Mouse (Mus musculus) embryo, embryonic 10.5 days (tissue): Measurements from ENCODE around the gene Cox4i1.

Experiments used
- DNase-seq: peaks from one replicate; pipeline ENCODE4 v3.0.0-alpha.2; 2015; ENCODE audit warnings: low spot score

Gene Cox4i1

GRCm38 (mm10) chr8:120696401-120697153 is 28.6 kb downstream of the Cox4i1 start:
- DNase-seq: no peak

DNA sequence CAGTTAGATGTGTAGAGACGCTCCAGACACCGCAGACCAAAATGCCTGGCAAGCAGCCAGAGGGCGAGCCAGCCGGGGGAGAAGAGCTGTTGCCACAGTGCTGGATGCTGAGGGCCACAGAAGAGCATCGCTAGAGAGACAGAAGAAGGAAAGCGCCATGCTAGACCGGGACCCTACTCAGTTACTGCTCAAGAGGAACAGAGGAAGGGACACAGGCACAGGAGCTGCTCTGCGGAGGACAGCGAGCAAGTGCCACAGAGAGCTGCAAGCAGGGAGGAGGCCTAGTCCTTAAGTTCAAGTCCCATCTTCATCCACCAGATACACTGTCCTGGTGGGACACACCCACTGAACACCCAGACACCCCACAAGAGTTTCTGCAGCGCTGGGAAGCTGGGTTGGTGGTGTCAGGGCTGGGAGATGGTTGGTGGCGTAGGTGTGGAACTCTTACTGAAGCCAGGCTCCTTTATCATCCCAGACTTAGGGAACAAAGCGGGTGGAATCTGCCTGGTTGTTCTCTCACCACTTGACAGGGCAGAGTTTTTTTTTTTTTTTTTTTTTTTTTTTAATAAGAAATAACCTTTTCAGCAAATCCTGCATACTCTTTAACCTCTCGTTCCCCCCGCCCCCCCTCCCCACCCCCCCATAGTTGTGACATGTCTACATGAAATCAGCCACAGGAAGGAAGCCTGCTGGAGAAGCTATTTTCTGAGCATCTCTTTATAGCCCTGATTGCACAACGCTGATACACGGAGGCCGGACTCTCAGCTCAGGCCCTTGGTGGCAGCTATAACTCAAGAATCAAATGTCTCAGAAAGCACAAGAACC is 29.3 kb downstream of the Cox4i1 start:
- DNase-seq: no peak

- no peak for DNase-seq
Observed at GRCm38 (mm10) chr8:120697979-120698272, 29.9 kb downstream of the Cox4i1 start.

DNA sequence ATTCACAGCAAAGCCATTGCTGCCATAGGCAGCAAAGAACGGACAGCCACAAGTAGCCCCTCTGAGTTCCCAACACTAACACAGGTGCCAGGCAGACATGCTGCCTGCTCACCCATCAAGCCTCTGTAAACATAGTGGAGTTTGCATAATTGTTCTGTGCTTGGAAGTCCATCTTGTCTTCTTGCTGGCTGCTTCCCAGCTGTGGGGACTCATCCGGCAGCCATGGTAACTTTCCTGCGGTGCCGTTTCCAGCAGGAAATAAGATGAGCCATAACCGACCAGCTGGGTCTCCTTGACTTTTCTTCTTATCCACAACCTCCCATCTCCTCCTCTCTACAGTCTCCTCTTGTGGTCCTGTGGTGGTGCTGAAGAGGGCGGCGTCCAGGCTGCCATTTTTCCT is 30.4 kb downstream of the Cox4i1 start:
- DNase-seq: no peak

GRCm38 (mm10) chr8:120699079-120699478 is 31.1 kb downstream of the Cox4i1 start:
- DNase-seq: no peak

GRCm38 (mm10) chr8:120699565-120699964 is 31.5 kb downstream of the Cox4i1 start:
- DNase-seq: no peak

DNA sequence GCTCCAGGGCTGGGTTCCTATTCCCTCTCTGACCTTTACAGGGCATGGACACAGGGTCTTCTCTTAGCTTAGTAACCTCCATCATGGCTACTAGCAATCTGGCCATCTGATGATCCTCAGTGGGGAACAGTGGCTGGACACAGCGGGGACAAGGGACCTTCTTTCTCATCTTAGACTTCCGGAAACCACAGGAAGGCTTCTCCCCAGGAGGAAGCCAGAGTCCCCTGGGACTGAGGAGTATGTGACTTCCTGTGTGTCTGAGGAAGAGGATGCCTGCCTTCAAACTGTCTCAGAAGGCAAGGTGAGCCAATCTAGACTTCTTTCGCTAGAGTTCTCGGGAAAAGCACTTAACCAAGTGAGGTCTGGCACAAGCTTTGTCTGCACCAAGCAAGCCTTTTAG is 32.0 kb downstream of the Cox4i1 start:
- DNase-seq: no peak

DNA sequence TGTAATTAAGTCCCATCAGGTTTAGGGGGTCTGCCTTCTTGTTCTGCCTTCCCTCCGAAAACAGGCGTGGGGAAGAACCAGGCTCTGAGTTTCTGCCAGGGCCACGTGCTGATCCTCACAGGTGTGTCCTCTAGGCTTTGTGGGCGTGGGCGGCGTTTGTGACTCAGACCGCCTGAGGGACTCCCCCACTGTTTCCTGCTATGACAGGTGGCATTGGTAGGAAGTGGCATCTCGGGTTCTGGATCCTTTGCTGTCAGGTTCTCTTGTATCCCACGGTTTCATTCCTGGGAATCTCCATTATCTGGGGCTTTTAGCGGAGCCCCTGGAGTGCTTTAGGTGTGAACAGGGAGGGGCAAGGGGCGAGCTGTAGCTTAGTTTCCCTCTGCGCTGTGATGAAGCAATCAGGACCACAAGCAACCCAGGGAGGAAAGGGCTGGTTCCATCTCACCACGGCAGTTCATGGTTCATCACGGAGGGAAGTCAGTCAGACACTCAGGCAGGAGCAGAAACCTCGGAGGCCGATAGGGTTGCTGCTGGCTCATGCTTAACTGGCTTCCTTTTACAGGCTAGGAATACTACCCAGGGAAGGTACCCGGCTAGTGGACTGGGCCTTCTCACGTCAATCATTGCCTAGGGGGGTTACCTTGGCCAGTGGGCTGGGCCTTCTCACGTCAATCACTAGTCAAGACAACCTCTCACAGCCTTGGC is 33.9 kb downstream of the Cox4i1 start:
- no peak for DNase-seq

GRCm38 (mm10) chr8:120704203-120704602 is 36.2 kb downstream of the Cox4i1 start:
- DNase-seq: no peak

- no peak for DNase-seq
Observed at GRCm38 (mm10) chr8:120705163-120705562, 37.1 kb downstream of the Cox4i1 start.

DNA sequence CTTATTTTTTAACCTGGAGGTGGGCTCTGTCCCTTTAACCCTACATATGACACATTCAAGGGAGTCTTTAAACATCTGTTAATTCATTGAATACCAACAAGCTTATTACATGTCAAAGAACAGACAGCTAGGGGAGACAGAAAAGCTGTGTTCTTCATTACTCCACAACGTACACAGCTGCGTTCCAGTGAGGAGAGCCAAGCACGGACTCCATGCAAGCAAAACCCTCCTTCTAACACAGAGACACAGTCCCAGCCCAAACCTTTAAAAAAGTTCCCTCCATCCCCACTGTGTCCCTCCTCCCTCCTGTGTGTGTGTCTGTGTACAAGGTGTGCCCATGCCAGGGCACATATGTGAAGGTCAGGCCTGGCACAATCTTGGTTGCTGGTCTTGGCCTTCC is 38.2 kb downstream of the Cox4i1 start:
- DNase-seq: no peak

DNA sequence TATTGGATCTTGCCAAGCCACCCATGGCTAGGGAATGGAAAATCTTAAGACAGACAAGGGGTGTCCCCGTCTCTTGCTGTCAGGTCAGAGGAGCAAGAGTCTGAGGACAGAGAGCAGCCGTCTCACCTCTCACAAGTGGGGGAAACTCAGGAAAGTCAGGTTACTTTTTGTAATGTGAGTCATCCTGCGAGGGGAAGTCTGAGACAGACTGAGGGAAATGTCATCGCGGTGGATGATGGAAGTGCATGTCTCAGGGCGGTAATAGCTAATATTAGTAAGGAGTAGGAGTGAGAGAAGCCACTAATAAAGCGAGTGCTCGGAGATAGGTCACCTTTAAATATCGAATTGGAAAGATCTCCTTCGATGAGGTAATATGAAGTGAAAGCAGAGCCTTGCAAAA is 41.2 kb downstream of the Cox4i1 start:
- no peak for DNase-seq

DNA sequence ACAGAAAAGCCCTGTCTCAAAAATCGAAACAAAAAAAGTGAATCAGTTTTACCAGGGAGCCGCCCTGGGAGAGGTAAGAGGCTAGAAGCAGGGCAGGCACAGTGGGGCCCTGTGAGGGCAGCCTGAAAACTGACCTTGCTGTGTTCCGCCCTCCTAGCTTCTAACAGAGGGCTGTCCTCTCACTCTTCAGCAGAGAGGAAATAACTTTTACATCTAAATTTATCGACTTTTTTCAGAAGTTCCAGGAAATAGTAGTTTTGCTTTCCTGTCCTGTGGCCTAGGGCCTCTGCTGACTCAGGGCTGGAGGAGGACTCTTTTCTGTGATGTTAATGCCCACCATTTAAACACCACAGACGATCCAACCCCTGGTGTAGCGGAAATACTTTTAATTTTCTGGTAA is 47.2 kb downstream of the Cox4i1 start:
- no peak for DNase-seq

GRCm38 (mm10) chr8:120715996-120716680 is 48.1 kb downstream of the Cox4i1 start:
- DNase-seq: no peak

- DNase-seq: no peak
Observed at GRCm38 (mm10) chr8:120719586-120720236, 51.7 kb downstream of the Cox4i1 start.

- no peak for DNase-seq
Observed at GRCm38 (mm10) chr8:120723025-120723424, 55.0 kb downstream of the Cox4i1 start.
